Mouse (Mus musculus): ENCODE measurements around the gene Kcnh6. TPM values are rescaled to one million over a fixed set of nuclear protein-coding genes. Genes with fewer than 3 reads are reported as not detected.

Gene Kcnh6
- 9.2 and 16.7 TPM in 2 replicates for polyA plus RNA-seq (2015; fragmentation: Nextera tagmentation; extraction: Ambion mirVana)

DNA sequence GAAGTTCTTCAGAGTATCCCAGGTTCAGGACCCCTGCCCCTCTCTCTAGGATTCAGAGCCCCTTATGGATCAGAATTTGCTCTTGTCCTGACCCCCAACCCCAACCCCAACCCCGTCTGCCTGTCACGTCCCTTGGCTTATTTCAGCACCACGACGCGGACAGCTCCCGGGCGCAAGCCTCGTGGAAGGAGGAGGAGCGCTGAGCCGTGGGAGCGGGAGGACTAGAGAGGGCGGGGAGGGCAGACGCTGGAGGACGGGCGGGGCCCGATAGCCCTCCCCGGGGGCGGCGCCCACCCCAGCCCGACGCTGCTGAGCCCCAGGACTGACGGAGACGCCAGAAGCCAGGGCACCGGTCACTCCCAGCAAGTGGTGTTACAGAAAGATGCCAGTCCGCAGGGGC, at the start of gene Kcnh6:
Gene Kcnh6 (plus strand): TSS at position 304 of the 400 bp plus-strand sequence.
- no peak for ATAC-seq (ENCODE audit: low read depth)
- under 1% methylated on average over 25 of the region's 25 CpGs for WGBS

DNA sequence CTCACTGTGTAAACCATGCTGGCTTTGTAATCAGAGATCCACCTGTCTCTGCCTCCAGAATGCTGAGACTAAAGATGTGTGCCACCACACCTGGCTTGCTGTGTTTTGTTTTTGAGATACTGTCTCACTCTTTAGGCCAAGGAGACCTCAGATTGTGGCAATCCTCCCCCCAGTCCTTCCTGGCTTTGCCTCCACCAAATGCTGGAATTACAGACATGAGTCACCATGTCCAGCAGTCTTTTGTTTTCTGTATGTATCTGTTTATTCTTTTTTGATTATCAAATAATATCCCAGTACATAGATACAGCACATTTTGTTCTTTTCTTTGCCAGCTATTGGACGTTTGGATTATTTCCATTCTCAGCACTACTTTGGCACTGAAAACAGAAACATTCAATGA, 49.4 kb upstream of the Kcnh6 start:
- no peak overlapping the region for H3K9ac ChIP-seq
- no peaks in the 10 kb centered on the region for H3K9me3 ChIP-seq
- ATAC-seq (ENCODE audit: low read depth) = no peak
- 47% methylated on average over 1 of the region's 1 CpGs for WGBS
- H3K36me3 ChIP-seq = no peaks in the 10 kb centered on the region
- H3K4me2 ChIP-seq = no peak overlapping the region
- no peak overlapping the region for H3K4me3 ChIP-seq
- no peaks in the 10 kb centered on the region for H3K4me1 ChIP-seq (replicated peaks)
- H3K27me3 ChIP-seq = no peaks in the 10 kb centered on the region
- H3K27ac ChIP-seq (replicated peaks) = no peak overlapping the region

More for the DNA sequence above, at the start of gene Kcnh6:
- no peak within 1 kb of the TSS; the same call in 1 of the 2 replicates for H3K27ac ChIP-seq (replicated peaks)
- peaks cover 25% of the 10 kb centered on the region for H3K27me3 ChIP-seq
- peak within 1 kb of the TSS; percentile 52 for H3K9ac ChIP-seq
- peaks cover 30% of the 10 kb centered on the region for H3K4me1 ChIP-seq (replicated peaks)
- H3K9me3 ChIP-seq = no peaks in the 10 kb centered on the region
- H3K36me3 ChIP-seq = no peaks in the 10 kb centered on the region
- peak within 1 kb of the TSS; percentile 51 for H3K4me2 ChIP-seq
- H3K4me3 ChIP-seq = peak within 1 kb of the TSS; percentile 24

DNA sequence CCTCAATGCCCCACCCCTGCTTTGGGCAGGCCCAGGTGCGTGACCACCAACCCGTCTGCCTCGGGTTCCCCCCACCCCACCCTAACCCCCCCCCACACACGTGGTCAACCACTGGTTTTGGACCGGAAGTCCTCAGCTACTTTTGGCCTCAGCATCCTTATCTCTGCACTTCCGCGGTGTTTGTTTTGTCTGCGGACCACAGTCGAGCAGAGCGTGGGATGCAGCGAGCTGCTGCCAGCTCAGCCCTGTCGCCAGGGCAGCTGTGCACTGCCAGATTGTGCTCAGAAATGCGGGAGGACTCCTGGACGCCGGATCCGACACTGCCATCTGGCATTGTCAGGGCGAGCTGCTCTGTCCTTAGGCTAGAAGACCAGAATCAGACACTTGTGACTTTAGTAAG, 48.6 kb upstream of the Kcnh6 start:
- H3K9ac ChIP-seq = no peak overlapping the region
- H3K27me3 ChIP-seq = no peaks in the 10 kb centered on the region
- no peak overlapping the region for H3K4me2 ChIP-seq
- no peaks in the 10 kb centered on the region for H3K36me3 ChIP-seq
- no peaks in the 10 kb centered on the region for H3K9me3 ChIP-seq
- H3K4me3 ChIP-seq = no peak overlapping the region
- ATAC-seq (ENCODE audit: low read depth) = 0 out of 2 replicates have a peak, but pooled peaks have one; percentile 43
- 57% methylated on average over 17 of the region's 17 CpGs for WGBS
- H3K4me1 ChIP-seq (replicated peaks) = no peaks in the 10 kb centered on the region
- no peak overlapping the region for H3K27ac ChIP-seq (replicated peaks)

DNA sequence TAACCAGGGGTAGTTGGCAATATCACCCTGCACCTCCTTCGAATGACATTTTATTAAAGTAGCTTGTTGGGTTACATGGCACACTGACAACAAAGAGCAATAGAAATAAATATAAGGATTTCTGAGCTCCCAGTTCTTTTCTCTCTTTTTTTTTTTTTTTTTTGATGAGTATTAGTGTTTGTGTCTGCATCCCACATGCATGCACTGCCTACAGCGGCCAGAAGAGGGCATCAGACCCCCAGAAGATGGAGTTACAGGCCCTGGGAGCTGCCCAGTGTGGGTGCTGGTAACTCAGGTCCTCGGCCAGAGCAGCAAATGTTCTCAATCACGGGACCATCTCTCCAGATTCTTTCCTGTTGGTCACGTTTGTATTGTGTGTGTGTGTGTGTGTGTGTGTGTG, 43.2 kb upstream of the Kcnh6 start:
- Histone ChIP-seq H3K9me3 (no peaks in the 10 kb centered on the region), H3K27me3 (peaks cover 39% of the 10 kb centered on the region), H3K36me3 (no peaks in the 10 kb centered on the region), H3K9ac (no peak overlapping the region), H3K4me1 (replicated peaks) (peaks cover 17% of the 10 kb centered on the region), H3K4me3 (no peak overlapping the region), H3K27ac (replicated peaks) (no peak overlapping the region), H3K4me2 (no peak overlapping the region)
- no peak for ATAC-seq (ENCODE audit: low read depth)
- WGBS = 78% methylated on average over 5 of the region's 5 CpGs

GRCm38 (mm10) chr11:105966288-105966687, 41.6 kb upstream of the Kcnh6 start:
- Histone ChIP-seq H3K4me3 (no peak overlapping the region), H3K36me3 (no peaks in the 10 kb centered on the region), H3K27me3 (peaks cover 54% of the 10 kb centered on the region), H3K9me3 (no peaks in the 10 kb centered on the region), H3K27ac (replicated peaks) (no peak overlapping the region), H3K4me1 (replicated peaks) (peaks cover 17% of the 10 kb centered on the region), H3K9ac (no peak overlapping the region), H3K4me2 (no peak overlapping the region)
- WGBS = 79% methylated on average over 4 of the region's 4 CpGs
- no peak for ATAC-seq (ENCODE audit: low read depth)

GRCm38 (mm10) chr11:105967741-105968574, 40.0 kb upstream of the Kcnh6 start, which contains the start of gene Ace:
Ace (plus strand) TSS chr11:105967945.
- Histone ChIP-seq H3K4me1 (replicated peaks) (peaks cover 17% of the 10 kb centered on the region), H3K27me3 (peaks cover 56% of the 10 kb centered on the region), H3K4me3 (peak within 1 kb of the TSS; percentile 59), H3K4me2 (peak within 1 kb of the TSS; percentile 97), H3K9me3 (no peaks in the 10 kb centered on the region), H3K9ac (peak within 1 kb of the TSS; percentile 77), H3K36me3 (no peaks in the 10 kb centered on the region), H3K27ac (replicated peaks) (0 out of 2 replicates have a peak within 1 kb of the TSS, but pooled peaks have one; percentile 0)
- ATAC-seq (ENCODE audit: low read depth) = peak; percentile 74
- under 1% methylated on average over 70 of the region's 76 CpGs for WGBS

DNA sequence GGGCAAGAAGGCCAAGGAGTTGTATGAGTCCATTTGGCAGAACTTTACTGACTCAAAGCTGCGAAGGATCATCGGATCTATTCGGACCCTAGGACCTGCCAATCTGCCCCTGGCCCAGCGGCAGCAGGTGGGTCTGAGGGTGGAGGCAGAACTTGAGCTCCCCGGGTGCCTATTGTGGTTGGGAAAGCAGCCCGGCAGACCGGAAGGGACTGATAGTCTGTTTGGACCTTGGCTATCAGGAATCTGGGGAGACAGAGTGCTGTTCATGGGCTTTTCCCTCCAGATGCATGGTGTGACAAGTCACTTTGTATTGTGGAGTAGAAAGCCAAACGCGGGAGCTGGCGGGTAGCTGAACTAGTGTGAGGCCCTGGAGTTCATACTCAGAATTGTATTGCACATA, 39.0 kb upstream of the Kcnh6 start:
- H3K36me3 ChIP-seq = no peaks in the 10 kb centered on the region
- peaks cover 56% of the 10 kb centered on the region for H3K27me3 ChIP-seq
- H3K4me3 ChIP-seq = no peak overlapping the region
- no peak for ATAC-seq (ENCODE audit: low read depth)
- no peaks in the 10 kb centered on the region for H3K9me3 ChIP-seq
- no peak overlapping the region for H3K27ac ChIP-seq (replicated peaks)
- 52% methylated on average over 10 of the region's 10 CpGs for WGBS
- peak overlapping the region; percentile 97; the same call in 1 of the 2 replicates for H3K4me2 ChIP-seq
- no peak overlapping the region for H3K9ac ChIP-seq
- peaks cover 17% of the 10 kb centered on the region for H3K4me1 ChIP-seq (replicated peaks)

- ATAC-seq (ENCODE audit: low read depth) = no peak
- H3K4me1 ChIP-seq (replicated peaks) = peaks cover 17% of the 10 kb centered on the region
- no peaks in the 10 kb centered on the region for H3K9me3 ChIP-seq
- 59% methylated on average over 1 of the region's 1 CpGs for WGBS
- no peaks in the 10 kb centered on the region for H3K36me3 ChIP-seq
- H3K27me3 ChIP-seq = peaks cover 56% of the 10 kb centered on the region
- no peak overlapping the region for H3K4me2 ChIP-seq
- H3K9ac ChIP-seq = no peak overlapping the region
- no peak overlapping the region for H3K27ac ChIP-seq (replicated peaks)
- H3K4me3 ChIP-seq = no peak overlapping the region
These were observed 38.4 kb upstream of the Kcnh6 start for GRCm38 (mm10) chr11:105969516-105969915.

DNA sequence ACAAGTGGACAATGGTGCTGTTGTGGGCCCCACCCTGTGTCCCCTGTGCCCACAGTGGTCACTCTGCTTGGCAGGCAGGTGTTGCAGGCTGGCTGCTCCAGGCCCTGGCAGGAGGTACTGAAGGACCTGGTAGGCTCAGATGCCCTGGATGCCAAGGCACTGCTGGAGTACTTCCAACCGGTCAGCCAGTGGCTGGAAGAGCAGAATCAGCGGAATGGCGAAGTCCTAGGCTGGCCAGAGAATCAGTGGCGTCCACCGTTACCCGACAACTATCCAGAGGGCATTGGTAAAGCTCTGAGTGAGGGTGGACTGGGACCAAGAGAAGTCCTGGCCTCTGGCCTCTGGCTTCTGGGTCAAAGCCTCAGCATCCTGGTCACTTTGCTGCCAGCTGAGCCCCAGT, 33.3 kb upstream of the Kcnh6 start:
- no peak overlapping the region for H3K27ac ChIP-seq (replicated peaks)
- H3K36me3 ChIP-seq = no peaks in the 10 kb centered on the region
- H3K4me2 ChIP-seq = no peak overlapping the region
- no peaks in the 10 kb centered on the region for H3K9me3 ChIP-seq
- no peak overlapping the region for H3K4me3 ChIP-seq
- no peak overlapping the region for H3K9ac ChIP-seq
- 92% methylated on average over 6 of the region's 6 CpGs for WGBS
- ATAC-seq (ENCODE audit: low read depth) = no peak
- H3K4me1 ChIP-seq (replicated peaks) = no peaks in the 10 kb centered on the region
- peaks cover 18% of the 10 kb centered on the region for H3K27me3 ChIP-seq

GRCm38 (mm10) chr11:105975050-105975449, 32.9 kb upstream of the Kcnh6 start:
- Histone ChIP-seq H3K9me3 (no peaks in the 10 kb centered on the region), H3K27ac (replicated peaks) (no peak overlapping the region), H3K4me1 (replicated peaks) (no peaks in the 10 kb centered on the region), H3K9ac (no peak overlapping the region), H3K4me3 (no peak overlapping the region), H3K4me2 (no peak overlapping the region), H3K27me3 (peaks cover 14% of the 10 kb centered on the region), H3K36me3 (no peaks in the 10 kb centered on the region)
- ATAC-seq (ENCODE audit: low read depth) = no peak
- WGBS = 71% methylated on average over 3 of the region's 3 CpGs

DNA sequence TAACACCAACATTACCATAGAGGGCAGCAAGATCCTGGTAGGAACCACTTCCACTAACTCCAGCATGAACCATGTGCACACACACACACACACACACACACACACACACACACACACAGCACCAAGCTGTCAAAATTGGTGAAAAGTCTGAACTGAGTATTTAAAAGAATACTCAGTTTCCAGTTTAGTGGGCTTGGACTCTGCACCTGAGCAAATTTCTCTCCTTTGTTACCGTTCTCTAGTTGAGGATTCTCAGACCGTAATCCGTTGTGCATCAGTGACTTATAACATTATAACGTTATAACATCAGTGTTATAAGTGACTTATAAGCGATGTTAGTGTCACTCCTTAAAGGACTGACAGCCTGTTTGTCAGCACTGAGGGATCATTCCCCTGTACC, 32.3 kb upstream of the Kcnh6 start:
- H3K36me3 ChIP-seq = no peaks in the 10 kb centered on the region
- no peak overlapping the region for H3K4me3 ChIP-seq
- H3K9me3 ChIP-seq = no peaks in the 10 kb centered on the region
- no peak for ATAC-seq (ENCODE audit: low read depth)
- H3K27me3 ChIP-seq = peaks cover 11% of the 10 kb centered on the region; the same call in 1 of the 2 replicates
- no peak overlapping the region for H3K9ac ChIP-seq
- H3K4me2 ChIP-seq = no peak overlapping the region
- 90% methylated on average over 5 of the region's 5 CpGs for WGBS
- no peak overlapping the region for H3K27ac ChIP-seq (replicated peaks)
- H3K4me1 ChIP-seq (replicated peaks) = no peaks in the 10 kb centered on the region

GRCm38 (mm10) chr11:105978232-105978631, 29.7 kb upstream of the Kcnh6 start:
- Histone ChIP-seq H3K36me3 (no peaks in the 10 kb centered on the region), H3K27me3 (0 out of 2 replicates have a peak, but pooled peaks cover 4% of the 10 kb centered on the region), H3K9ac (no peak overlapping the region), H3K4me1 (replicated peaks) (no peaks in the 10 kb centered on the region), H3K27ac (replicated peaks) (no peak overlapping the region), H3K4me2 (no peak overlapping the region), H3K9me3 (no peaks in the 10 kb centered on the region), H3K4me3 (no peak overlapping the region)
- ATAC-seq (ENCODE audit: low read depth) = no peak
- 89% methylated on average over 2 of the region's 2 CpGs for WGBS
